Mouse (Mus musculus): ENCODE results near the gene Spats2.
"Not testable (repeated sequence)": the region's sequence is repeated elsewhere in the genome, so short reads cannot be mapped to it uniquely, and the experiment has no call there.

Spats2 gene

DNA sequence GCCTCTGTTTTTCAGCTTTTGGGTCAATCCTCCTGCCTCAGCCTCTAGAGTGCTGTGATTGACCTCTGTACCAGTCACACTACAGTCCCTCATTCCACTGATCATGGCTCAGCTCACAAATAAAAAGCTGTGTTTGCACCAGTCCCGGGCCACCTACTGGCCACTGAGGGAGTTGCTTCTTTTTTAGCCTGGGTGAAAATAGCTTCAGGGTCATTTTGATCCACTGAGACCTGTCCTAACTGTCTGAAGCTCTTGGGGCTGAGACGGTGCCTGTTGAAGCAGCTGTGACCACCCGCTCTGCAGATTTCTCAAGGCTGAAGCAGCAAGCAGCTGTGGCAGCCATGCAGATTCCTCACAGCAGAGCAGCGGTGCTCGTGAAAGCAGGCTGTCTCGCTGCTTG lies 14.0 kb downstream of the Spats2 start:
- DNase-seq (ENCODE audit: low spot score), result peak; percentile 62

DNA sequence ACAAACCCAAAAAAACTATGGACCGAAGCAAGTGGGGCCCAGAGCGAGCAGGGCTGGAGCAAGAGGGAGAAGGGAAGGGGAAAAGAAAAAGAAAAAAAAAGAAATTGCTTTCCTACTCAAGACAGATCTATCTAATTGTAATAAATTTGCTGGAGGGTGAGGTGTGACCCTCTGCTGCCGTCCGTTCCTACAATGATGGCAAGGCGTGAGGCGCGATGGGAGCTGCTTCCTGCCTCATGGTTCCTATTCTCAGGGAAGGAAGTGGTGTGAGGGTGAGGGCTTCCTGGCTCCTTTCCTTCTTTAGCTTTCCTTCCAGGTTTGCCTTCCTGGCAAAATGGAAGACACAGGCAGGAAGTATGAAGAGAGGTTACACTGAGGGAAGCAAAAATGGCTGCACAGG lies 24.8 kb downstream of the Spats2 start:
- no peak for DNase-seq (ENCODE audit: low spot score)

DNA sequence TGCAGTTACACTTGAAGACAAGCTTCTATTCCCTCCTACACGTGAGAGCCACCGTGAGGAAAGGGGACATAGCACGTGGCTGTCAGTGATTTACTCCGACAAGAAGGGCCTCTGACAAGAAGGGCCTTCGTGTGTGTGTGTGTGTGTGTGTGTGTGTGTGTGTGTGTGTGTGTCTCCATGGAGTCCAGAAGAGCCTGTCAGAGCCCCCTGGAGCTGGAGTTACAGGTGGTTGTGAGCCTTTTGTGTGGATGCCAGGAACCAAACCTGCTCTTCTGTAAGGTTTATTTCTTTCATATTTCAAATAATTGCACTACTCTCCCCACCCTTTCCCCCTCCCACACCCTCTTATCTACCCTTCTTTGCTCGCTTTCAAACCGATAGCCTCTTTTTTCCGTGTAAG lies 25.6 kb downstream of the Spats2 start:
- no peak for DNase-seq (ENCODE audit: low spot score)

DNA sequence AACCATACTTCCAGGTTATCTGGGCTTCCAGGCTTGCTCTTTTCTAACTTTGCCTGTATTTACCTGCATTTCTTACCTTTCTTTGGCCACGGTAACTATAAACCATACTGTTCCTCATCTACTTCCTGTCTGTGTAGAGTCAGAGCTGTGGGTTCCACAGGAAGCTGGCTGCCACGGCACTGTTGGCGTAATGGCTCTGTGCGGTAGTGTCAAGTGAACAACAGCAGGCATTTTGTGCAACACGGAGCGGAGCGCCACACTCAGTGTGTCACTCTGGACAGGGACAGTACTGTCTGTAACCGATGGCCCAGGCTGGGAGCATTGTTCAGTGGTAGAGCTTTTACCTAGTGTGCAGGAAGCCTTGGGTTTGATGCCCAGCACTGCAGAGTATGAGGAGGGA lies 27.8 kb downstream of the Spats2 start:
- no peak for DNase-seq (ENCODE audit: low spot score)

DNA sequence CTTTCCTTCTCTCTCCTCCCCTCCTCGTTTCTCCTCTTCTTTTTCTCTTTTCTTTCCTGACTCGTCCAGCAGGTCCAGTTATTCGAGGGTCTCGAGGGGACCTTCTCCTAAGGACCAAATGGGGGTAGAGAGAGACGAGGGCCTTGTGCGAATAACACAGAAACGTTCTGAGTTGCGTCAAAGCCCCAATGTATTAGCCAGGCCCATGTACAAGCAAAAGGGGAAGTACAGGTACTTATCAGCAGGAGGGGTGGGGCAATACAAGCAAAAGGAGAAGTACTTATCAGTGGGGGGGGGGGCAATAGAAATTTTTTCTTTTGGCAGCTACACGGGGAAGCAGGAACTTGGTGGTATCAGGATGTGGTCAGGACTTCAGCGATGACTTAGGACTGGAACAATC lies 28.8 kb downstream of the Spats2 start:
- not testable (repeated sequence) for DNase-seq (ENCODE audit: low spot score)

DNA sequence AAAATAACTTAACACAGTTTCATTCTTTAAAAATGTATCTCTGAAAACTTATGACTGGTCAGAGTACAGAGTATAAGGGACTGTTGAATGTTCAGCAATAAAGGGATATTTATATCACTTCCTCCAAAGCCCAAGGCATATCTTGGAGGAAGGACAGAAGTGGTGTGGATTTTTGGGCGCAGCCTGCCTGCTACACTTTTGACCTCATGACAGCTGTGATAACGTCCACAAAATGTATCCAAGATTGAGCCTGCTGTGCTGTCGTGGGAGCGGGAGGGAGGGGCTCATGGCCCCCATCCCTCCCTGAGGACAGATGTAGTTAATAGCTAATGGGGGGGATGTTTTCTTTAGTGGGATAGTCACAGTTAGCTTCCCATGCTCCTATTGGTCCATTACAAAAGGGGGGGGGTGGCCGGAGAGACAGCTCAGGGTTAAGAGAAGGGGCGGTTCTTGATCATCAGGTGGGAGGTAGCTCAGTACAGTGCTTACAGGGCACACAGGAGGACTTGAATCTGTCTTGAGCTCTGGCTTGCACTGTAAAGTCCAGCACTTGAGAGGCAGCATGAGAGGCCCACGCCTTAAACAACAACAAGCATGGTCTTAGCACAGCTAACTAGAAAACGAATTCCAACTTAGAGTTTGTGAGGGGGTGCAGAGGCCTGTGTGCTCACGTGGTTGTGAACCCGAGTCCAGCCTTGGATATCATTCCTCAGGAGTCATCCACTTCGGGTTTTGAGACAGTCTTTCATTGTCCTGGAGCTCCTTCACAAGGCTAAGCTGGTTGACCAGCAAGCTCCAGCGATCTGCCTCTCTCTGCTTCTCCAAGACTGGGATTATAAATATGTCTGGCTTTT lies 38.0 kb downstream of the Spats2 start:
- no peak for DNase-seq (ENCODE audit: low spot score)

DNA sequence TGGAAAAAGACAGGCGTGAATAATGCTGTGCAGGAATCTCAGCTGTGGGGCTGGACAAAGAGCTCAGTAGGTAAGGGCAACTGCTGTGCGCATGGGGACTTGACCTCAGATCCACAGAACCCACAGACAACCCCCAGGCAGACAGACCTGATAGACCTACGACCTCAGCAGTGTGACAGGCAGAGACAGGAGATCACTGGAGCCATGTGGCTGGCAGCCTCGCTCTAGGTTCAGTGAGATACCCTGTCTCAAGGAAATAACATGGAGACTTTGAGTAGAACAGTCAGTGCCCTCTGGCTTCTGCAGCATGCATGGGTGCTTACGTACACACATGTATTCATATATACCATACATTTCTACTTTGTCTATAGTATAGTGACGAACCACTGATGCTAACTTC lies 46.4 kb downstream of the Spats2 start:
- DNase-seq (ENCODE audit: low spot score), result no peak

DNA sequence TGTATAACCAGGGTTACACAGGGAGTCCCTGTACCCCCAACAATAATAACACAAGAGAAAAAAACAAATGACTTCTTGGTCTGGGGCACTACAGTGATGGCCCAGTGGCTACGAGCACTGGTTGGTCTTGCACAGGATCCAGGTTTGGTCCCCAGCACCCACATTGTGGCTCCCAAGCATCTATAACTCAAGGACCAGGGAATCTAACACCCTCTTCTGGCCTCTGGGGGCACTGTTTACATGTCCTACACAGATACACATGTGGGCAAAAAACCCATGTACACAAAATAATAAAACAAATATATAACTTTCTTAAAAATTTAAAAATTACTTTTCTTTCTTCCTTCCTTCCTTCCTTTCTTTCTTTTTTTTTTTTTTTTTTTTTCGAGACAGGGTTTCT lies 53.9 kb downstream of the Spats2 start:
- no peak for DNase-seq (ENCODE audit: low spot score)

DNA sequence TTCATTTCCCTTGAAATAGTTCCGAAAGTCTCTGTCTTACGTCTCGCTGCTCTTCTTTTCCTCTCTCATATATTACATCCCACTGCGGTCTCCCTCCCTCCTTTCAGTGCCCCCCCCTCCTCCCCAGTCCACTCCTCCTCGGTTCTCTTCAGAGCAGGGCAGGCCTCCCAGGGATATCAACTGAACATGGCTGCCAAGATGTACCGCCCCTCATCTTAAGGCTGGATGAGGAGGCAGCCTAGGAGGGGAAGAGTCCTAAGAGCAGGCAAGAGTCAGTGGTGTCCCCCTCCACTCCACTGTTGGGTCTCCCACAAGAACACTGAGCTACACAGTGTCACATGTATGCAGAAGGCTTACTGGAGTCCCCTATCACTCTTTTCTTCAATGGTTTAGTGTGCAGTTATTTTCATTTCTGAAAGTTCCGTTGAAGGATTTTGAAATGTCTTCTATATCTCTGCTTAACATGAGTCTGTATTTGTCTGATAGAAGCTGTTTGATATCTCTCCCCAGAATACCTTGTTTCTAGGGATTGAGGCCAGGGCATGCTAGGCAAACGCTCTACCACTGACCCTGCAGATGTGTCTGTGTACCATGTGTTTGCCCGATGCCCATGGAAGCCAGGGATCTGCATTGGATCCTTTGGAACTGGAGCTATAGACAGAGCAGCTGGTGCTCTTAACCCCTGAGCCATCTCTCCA lies 58.6 kb downstream of the Spats2 start:
- no peak for DNase-seq (ENCODE audit: low spot score)

DNA sequence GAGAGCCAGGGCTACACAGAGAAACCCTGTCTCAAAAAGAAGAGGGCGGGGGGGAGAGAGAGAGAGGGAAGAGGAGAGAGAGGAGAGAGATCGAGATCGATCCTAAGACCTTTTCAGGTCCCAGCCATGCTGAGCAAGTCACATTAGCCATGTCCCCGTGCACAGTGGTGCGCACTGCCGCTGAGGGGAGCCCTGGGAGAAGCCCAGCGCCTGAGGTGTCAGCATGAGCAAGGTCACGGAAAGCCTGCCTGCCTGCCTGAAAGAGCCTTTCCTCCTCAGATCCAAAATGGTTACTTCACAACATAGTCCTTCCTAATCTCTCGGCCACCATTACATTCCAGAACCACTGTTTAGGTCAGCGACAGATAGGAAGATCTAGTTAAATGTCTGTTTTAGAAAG lies 68.6 kb downstream of the Spats2 start:
- no peak for DNase-seq (ENCODE audit: low spot score)

DNA sequence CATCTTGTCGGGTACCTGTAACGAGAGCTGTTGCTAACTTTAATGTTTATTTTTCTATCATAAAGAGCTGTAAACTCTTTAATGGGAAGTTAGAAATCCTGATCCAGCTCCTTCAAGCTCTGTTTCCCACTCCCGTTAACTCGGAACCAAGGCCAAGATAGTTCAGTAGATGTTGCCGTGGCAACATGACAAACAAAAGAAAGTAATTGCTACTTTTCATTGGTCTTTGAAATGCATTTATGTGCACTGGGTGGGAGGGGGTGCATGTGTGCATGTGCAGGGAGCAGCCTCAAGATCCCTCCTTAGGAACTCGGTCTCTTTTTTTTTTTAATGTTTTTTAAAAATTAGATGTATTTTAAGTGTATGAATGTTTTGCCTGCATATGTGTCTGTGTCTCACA lies 69.3 kb downstream of the Spats2 start:
- DNase-seq (ENCODE audit: low spot score), result no peak

DNA sequence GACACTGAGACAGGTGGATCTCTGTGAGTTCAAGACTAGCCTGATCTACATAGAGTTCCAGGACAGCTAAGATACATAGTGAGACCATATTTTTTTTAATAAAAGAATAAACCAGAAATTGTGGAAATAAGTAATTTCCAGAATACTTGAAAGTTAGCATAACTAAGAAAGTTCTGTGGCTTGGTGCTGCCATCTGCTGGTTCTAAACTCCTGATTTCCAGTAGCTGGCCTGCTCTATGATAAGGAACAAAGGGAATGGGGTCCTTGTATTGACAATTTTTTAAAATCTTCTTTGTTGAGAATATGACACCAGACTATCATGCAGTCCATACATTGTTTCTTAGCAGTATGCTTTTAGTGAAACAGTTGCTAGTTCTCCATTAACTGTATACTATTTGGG lies 73.0 kb downstream of the Spats2 start:
- peak; percentile 67 for DNase-seq (ENCODE audit: low spot score)

DNA sequence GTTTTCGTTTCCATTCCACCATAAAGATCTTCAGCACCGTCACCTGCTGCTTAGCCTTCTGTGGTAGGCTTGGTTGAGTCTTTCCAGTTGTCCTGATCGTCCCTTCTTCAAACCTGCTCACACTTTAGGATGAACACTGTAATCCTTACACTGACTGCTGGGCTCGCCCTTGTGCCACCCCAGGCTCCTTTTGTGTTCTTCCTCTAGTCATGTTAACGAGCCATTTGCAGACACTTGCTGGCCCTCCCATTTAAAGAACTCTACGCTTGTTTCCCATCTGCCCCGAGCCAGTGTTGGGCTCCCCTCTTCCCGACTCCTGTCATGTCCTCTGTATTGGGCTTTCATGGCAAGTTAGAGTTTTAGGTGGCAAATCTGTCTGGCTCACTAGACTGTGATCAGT lies 80.2 kb downstream of the Spats2 start:
- no peak for DNase-seq (ENCODE audit: low spot score)

DNA sequence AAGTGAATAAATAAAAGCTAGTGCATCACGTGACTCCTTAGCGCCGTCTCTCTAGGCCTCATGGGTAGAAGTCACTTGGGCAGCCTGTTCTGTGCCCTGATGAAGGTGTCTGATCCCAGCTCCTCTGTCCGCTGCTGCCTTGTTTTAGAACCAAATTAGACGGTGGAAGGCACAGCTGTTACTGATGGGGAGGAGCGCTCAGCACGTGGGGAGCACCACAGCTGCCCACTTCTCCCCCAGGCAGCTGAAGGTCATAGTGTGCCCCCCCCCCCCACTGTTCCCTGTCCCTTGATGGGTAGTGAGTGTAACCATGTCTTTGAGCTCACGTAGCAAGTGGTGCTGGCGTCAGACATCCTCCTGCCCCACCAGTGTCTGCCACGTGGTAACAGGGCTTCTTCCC lies 87.5 kb downstream of the Spats2 start:
- no peak for DNase-seq (ENCODE audit: low spot score)

DNA sequence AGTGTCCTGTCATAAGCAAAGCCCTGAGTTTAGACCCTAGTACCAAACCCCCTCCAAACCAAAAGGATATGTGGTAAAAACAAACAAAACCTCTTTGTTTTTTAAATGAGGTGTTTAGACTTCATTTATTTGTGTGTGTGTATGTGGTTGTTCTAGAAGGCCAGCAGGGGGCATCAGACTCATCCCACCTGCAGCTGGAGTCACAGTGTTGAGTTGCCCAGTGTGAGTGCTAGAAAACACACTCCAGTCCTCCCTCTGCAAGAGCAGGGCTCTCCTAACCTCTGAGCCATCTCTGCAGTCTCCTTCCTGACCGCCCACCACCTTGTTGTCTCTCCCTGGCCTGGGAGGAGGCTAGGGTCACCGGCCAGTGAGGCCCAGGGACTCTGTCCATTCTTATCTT lies 89.2 kb downstream of the Spats2 start:
- DNase-seq (ENCODE audit: low spot score), result no peak

DNA sequence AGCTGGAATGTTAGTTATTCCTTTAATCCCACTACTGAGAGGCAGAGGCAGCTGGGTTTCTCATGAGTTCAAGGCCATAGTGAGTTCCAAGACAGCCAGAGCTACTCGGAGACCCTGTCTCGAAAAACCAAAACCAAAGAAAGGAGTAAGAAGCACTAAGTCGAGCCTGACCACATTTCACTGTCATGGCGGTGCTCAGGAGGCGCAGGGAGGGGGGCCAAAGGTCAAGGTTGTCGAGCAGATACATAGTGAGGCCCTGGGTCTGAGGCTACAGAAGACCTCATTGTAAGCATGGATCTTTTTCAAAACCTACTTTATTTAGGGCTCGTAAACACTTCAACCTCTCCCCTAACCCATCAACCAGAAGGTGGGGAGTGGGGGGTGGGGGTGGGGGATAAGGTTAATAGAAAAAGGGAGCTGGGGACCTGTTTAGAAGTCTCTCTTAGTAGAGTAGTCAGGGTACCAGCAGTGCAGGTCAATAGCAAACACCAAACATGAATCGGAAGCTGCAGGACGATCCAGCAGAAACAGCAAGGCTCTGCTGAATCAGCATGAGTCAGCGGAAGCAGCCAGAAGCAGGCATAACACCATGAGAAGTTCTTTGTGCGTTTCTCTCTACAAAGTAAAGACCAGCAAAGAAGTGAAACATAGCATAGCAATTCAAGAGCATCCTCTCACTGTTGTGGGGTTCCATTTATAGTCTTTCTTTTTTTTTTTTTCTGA lies 90.2 kb downstream of the Spats2 start:
- DNase-seq (ENCODE audit: low spot score), result no peak

DNA sequence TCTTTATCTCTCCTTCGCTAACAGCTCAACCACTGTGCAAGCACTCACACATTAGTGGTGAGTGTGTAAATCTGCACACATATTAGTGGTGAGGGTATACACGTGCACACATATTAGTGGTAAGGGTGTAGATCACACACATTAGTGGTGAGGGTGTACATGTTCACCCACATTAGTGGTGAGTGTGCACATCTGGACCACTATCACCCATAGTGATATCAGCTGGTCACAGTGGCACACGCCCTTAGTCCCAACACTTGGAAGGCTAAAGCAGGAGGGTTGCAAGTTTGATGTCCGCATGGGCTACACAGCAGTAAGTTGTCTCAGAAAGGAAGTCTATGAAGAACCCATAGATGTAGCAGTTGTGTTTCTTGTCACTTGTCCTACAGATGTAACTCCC lies 91.9 kb downstream of the Spats2 start:
- no peak for DNase-seq (ENCODE audit: low spot score)

DNA sequence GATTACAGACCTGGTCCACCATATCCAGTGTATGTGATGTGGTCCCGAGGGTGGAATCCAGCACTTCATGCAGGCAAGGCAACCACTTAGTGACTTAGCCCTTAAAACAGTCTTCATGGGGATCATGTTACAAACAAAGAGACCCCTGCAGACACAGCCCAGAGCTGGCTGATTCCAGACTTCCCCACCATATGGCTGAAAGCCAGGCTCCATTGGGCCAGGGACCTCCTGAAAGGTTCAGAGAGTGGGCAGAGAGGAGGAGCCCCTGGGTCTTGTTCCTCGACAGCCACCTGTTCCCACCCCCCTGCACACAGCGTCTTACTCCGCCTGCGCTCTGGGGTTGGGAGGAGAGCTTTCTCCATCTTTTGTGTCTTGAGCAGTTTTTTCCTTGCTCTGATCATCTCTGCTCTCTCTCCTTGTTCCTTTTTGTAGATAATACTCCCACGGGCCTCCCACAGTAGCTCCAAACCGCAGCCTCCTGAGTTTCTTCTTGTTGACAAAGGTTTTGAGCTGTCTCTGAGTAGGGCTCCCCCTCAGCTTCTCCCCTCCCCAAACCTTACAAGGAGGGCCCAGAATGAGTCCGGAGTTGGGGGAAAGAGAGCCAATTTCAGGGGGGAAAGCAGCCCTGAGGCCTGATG lies 95.7 kb downstream of the Spats2 start:
- no peak for DNase-seq (ENCODE audit: low spot score)

DNA sequence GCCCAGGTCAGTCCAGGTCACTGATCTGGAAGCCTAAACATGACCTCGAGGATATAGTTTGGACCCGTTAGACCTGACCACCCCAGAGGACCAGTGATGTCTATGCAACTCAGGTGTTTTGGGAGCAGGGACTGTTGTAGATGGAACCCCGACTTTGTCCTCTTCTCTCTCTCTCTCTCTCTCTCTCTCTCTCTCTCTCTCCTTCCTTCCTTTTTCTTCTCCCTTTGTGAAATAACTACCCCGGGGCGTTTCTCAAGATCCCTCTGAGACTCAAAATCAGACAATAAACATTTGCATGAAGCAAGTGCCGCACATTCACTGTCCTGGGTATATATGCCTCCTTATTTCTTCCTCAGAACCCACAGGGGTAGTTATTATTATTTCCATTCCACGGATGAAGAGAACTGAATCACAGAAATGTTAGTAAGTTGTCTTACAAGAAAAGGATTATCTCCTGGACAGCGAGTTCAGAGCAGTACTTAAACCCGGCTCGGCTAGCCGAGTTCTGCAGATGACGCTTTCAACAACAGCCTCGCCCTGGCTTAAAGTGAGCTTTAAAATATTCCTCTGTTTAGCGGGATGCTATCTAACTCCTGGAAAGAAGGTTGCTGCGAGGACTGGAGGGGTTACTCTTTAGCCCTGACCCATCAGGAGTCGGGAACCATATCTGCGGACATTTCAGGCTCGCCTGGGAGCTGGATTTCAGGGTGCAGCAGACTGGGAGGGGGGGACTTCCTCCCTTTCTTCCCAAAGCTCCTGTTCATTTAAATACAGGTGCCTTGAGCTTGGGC lies 97.3 kb downstream of the Spats2 start:
- no peak for DNase-seq (ENCODE audit: low spot score)

DNA sequence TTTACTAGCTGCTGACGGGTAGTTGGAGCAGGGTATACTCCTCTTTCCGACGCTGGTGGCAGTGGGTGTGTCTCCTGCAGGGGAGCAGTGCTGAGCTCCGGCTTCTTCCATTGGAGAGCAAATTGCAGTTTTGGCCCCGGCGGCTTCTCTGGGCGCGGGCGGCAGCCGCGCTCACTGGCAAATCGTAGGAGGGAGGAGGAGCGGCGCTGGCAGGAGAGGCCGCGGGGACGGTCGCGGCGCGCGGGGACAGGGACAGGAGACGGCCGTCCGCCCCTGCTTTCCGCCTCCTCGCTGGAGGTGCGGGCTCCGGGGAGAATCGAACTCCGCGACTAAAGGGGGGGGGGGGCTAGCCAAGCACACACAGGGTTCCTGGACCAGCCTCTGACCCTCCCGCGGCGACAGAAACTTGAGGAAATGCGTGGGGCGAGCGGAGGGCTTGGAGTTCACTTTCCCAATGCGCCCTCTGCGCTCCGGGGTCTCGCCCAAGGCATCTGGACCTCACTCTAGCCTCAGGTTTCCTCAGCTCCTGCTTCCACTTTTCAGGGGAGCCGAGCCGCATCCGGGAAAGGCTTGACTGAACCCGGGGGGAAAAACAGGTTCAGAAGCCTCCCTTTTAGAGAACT lies 98.0 kb downstream of the Spats2 start:
- no peak for DNase-seq (ENCODE audit: low spot score)

DNA sequence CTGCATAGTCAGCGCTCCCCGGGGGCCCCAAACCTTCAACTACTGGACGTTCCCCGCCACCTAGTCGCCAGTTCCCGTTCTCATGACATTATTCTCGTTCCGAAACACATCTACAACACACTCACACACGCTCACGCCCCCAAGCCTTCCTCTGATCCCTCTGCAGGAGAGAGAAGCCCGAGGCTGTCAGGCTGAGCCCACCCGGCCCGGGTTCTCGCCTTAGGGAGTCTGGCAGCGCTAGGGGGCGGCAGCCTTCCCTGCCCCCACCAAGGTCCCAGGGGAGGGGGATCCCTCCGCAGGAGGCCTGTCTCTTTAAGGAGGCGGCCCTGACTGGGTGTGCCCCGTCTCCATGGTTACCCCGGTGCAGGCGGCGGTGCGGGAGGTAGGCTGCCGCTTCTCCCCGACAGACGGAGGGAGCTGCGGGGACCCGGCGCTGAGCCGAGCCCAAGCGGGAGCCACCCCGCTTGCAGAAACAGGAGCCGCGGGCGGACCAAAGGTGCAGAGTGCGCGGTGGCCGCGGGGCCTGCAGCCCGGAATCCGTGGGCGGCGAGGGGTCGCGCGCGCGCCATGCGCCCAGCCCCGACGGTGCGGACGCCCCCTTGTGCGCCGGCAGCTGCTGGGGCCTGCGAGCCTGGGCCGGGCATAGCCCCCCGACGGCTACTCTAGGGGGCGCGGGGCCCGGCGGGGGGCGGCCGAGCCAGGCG lies 98.6 kb downstream of the Spats2 start, which contains the start of gene Kcnh3:
Kcnh3 (plus strand) TSS at position 654 of the 704 bp plus-strand sequence.
- DNase-seq (ENCODE audit: low spot score), result no peak

All from adipocyte (in vitro differentiated cells).